Mouse (Mus musculus) erythroblast, embryonic 14.5 days (primary cell): ENCODE data around the gene 1190007I07Rik. TPM values are rescaled to one million over a fixed set of nuclear protein-coding genes. Genes with fewer than 3 reads are reported as not detected.
"Not testable (repeated sequence)": the region's sequence is repeated elsewhere in the genome, so short reads cannot be mapped to it uniquely, and the experiment has no call there.

Source experiments
- H3K27me3 ChIP-seq: 2 replicates; pipeline ENCODE4 v1.6.1; 2012; ENCODE audit warnings: inconsistent platforms; ENCODE audit not compliant: control insufficient read depth
- H3K36me3 ChIP-seq: 2 replicates; pipeline ENCODE4 v1.6.1; 2012; ENCODE audit warnings: mild to moderate bottlenecking, inconsistent platforms; ENCODE audit not compliant: control insufficient read depth
- H3K4me1 ChIP-seq: 2 replicates; pipeline ENCODE4 v1.6.1; 2012; ENCODE audit warnings: inconsistent platforms; ENCODE audit not compliant: control insufficient read depth
- H3K4me3 ChIP-seq: replicated peaks from 2 replicates; pipeline ENCODE3; 2012; ENCODE audit warnings: moderate library complexity, mild to moderate bottlenecking, inconsistent platforms
- H3K9me3 ChIP-seq: 2 replicates; pipeline ENCODE4 v1.6.1; 2012; ENCODE audit warnings: low read length, inconsistent platforms, mixed read lengths; ENCODE audit not compliant: control insufficient read depth
- GATA1 ChIP-seq: IDR thresholded peaks from 2 replicates; pipeline ENCODE4 v1.6.1; 2012; ENCODE audit warnings: low read length, inconsistent platforms, mixed read lengths
- TAL1 ChIP-seq: IDR thresholded peaks from 3 replicates; pipeline ENCODE4 v1.6.1; 2012; ENCODE audit warnings: low read length, inconsistent platforms, mixed read lengths
- polyA plus RNA-seq: library from polyadenylated mRNA; stranded (reverse); fragments of >175 nt; gene quantifications from 2 replicates; pipeline ENCODE4 v1.2.3, GENCODE M21; 2012

The 1190007I07Rik gene
- polyA plus RNA-seq, 1 experiment, result 0.70 TPM

GRCm38 (mm10) chr10:82631133-82631532, 8.1 kb upstream of the 1190007I07Rik start:
- TF ChIP-seq GATA1, result no peak
- TF ChIP-seq TAL1, result no peak
- Histone ChIP-seq H3K4me1 (peaks cover 30% of the 10 kb centered on the region), H3K9me3 (no peaks in the 10 kb centered on the region), H3K27me3 (no peaks in the 10 kb centered on the region), H3K4me3 (peak overlapping the region; percentile 92), H3K36me3 (peaks cover 35% of the 10 kb centered on the region)

- no peaks in the 10 kb centered on the region for H3K27me3 ChIP-seq
- H3K4me1 ChIP-seq, result peaks cover 30% of the 10 kb centered on the region
- H3K9me3 ChIP-seq, result no peaks in the 10 kb centered on the region
- peaks cover 33% of the 10 kb centered on the region for H3K36me3 ChIP-seq
- peak overlapping the region; percentile 92 for H3K4me3 ChIP-seq
- no peak for TF ChIP-seq TAL1
- TF ChIP-seq GATA1, result no peak
Observed at GRCm38 (mm10) chr10:82630497-82630896, 7.5 kb upstream of the 1190007I07Rik start.

- H3K27me3 ChIP-seq, H3K9me3 ChIP-seq: not testable (repeated sequence)
- H3K4me1 ChIP-seq, result peaks cover 30% of the 10 kb centered on the region
- H3K4me3 ChIP-seq, result peak within 1 kb of the TSS; percentile 92
- H3K36me3 ChIP-seq, result peaks cover 29% of the 10 kb centered on the region
Observed at GRCm38 (mm10) chr10:82629586-82630255, 6.7 kb upstream of the 1190007I07Rik start, which contains the start of gene Tdg. Tdg (plus strand) TSS chr10:82629828.

GRCm38 (mm10) chr10:82629111-82629585, 6.1 kb upstream of the 1190007I07Rik start:
- Histone ChIP-seq H3K4me3 (peak overlapping the region; percentile 92), H3K4me1 (peaks cover 30% of the 10 kb centered on the region), H3K9me3 (no peaks in the 10 kb centered on the region), H3K27me3 (no peaks in the 10 kb centered on the region), H3K36me3 (peaks cover 25% of the 10 kb centered on the region)
- TF ChIP-seq GATA1 (no peak), TAL1 (no peak)

- Histone ChIP-seq H3K4me3 (peak overlapping the region; percentile 65), H3K4me1 (peaks cover 14% of the 10 kb centered on the region)
- not testable (repeated sequence) for H3K9me3 ChIP-seq, H3K27me3 ChIP-seq, H3K36me3 ChIP-seq
Observed at GRCm38 (mm10) chr10:82623553-82623932, 515 bp upstream of the 1190007I07Rik start.

- Histone ChIP-seq H3K27me3 (no peaks in the 10 kb centered on the region), H3K4me3 (peak overlapping the region; percentile 57), H3K9me3 (no peaks in the 10 kb centered on the region), H3K36me3 (no peaks in the 10 kb centered on the region), H3K4me1 (peaks cover 14% of the 10 kb centered on the region)
- TF ChIP-seq TAL1, result no peak
- no peak for TF ChIP-seq GATA1
Observed at GRCm38 (mm10) chr10:82622235-82622634, 793 bp downstream of the 1190007I07Rik start.

GRCm38 (mm10) chr10:82594421-82594820, 28.6 kb downstream of the 1190007I07Rik start:
- H3K36me3 ChIP-seq, H3K4me3 ChIP-seq, H3K27me3 ChIP-seq, H3K9me3 ChIP-seq, H3K4me1 ChIP-seq: not testable (repeated sequence)

GRCm38 (mm10) chr10:82589673-82590072, 33.4 kb downstream of the 1190007I07Rik start:
- not testable (repeated sequence) for H3K27me3 ChIP-seq, H3K4me1 ChIP-seq, H3K9me3 ChIP-seq, H3K4me3 ChIP-seq, H3K36me3 ChIP-seq

GRCm38 (mm10) chr10:82571091-82571490, 51.9 kb downstream of the 1190007I07Rik start:
- H3K4me1 ChIP-seq, H3K27me3 ChIP-seq, H3K4me3 ChIP-seq, H3K36me3 ChIP-seq, H3K9me3 ChIP-seq: not testable (repeated sequence)

Other genes starting within 250 kb of the 1190007I07Rik start
- not detected in 2 replicates for gene Gm1553, start 130.6 kb downstream of the 1190007I07Rik start, polyA plus RNA-seq
- gene Tdg, start 6.6 kb upstream of the 1190007I07Rik start, polyA plus RNA-seq, result 0.22 and 0.24 TPM in 2 replicates
- 0.01 TPM in 1 of 2 replicates, not detected in the other for gene Glt8d2, start 67.4 kb upstream of the 1190007I07Rik start, polyA plus RNA-seq
- 0.10 and 0.13 TPM in 2 replicates for gene Hcfc2, start 72.9 kb upstream of the 1190007I07Rik start, polyA plus RNA-seq
- 3.5 and 3.6 TPM in 2 replicates for gene Nfyb, start 140.9 kb upstream of the 1190007I07Rik start, polyA plus RNA-seq
- gene Txnrd1, start 210.7 kb upstream of the 1190007I07Rik start, polyA plus RNA-seq, result 7.5 and 8.7 TPM in 2 replicates
- gene Eid3, start 243.4 kb upstream of the 1190007I07Rik start, polyA plus RNA-seq, result 0.13 and 0.26 TPM in 2 replicates